Mouse (Mus musculus) forebrain, embryonic 11.5 days (tissue): Measurements from ENCODE around the gene Atn1. TPM values are rescaled to one million over a fixed set of nuclear protein-coding genes. Genes with fewer than 3 reads are reported as not detected.
A peak's percentile ranks its signal among the peaks of the same experiment; 100 is the strongest.

Experiments
- ATAC-seq: fragments of 200-750 bp; cut with Nextera tagmentation; replicated peaks from 2 replicates; pipeline ENCODE4 v1.8.0; 2017; ENCODE audit warnings: moderate TSS enrichment; ENCODE audit not compliant: low FRiP score
- DNase-seq: peaks from one replicate; pipeline ENCODE4 v3.0.0-alpha.2; 2017; ENCODE audit warnings: low spot score
- H3K27ac ChIP-seq: fragments of 300-500 bp; sonication (generic); 2 replicates; pipeline ENCODE4 v1.5.1; 2014; ENCODE audit warnings: low read depth, low read length
- H3K27me3 ChIP-seq: fragments of 300-500 bp; sonication (generic); 2 replicates; pipeline ENCODE4 v1.6.1; 2014; ENCODE audit warnings: mild to moderate bottlenecking, low read length, mixed read lengths; ENCODE audit not compliant: control insufficient read depth, insufficient read depth
- H3K36me3 ChIP-seq: fragments of 300-500 bp; sonication (generic); 2 replicates; pipeline ENCODE4 v1.6.1; 2014; ENCODE audit warnings: mild to moderate bottlenecking, low read length, moderate library complexity, mixed read lengths; ENCODE audit not compliant: control insufficient read depth, insufficient read depth
- H3K4me1 ChIP-seq: fragments of 300-500 bp; sonication (generic); replicated peaks from 2 replicates; pipeline ENCODE4 v1.6.1; 2014; ENCODE audit warnings: low read length, mixed read lengths; ENCODE audit not compliant: control insufficient read depth, insufficient read depth
- H3K4me2 ChIP-seq: fragments of 300-500 bp; sonication (generic); 2 replicates; pipeline ENCODE4 v1.6.1; 2014; ENCODE audit warnings: low read depth, mild to moderate bottlenecking, low read length, moderate library complexity, mixed read lengths; ENCODE audit not compliant: severe bottlenecking
- H3K4me3 ChIP-seq: fragments of 300-500 bp; sonication (generic); 2 replicates; pipeline ENCODE4 v1.5.1; 2014; ENCODE audit warnings: low read depth, low read length
- H3K9ac ChIP-seq: fragments of 300-500 bp; sonication (generic); 2 replicates; pipeline ENCODE4 v1.6.1; 2014; ENCODE audit warnings: low read length
- H3K9me3 ChIP-seq: fragments of 300-500 bp; sonication (generic); 2 replicates; pipeline ENCODE4 v1.6.1; 2016; ENCODE audit warnings: low read length, mixed read lengths; ENCODE audit not compliant: control insufficient read depth
- WGBS: fragments of 180-500 bp; shearing (Covaris S2); extraction: QIAGEN DNeasy Blood & Tissue Kit; methylation state at CpG from one replicate; pipeline ENCODE4 v1.1.7; 2014; 5-methylcytosine and 5-hydroxymethylcytosine counted together
- polyA plus RNA-seq: library from polyadenylated mRNA; unstranded; fragments of >200 nt; fragmentation: Nextera tagmentation; extraction: Ambion mirVana; gene quantifications from 2 replicates; pipeline ENCODE4 v1.2.1, GENCODE M21; 2014

Gene Atn1
- polyA plus RNA-seq, 1 experiment from 2014 or later = 13.9 TPM

- H3K9ac ChIP-seq = no peak overlapping the region
- H3K4me2 ChIP-seq = no peak overlapping the region
- DNase-seq (no peak), ATAC-seq (no peak)
- H3K9me3 ChIP-seq = no peaks in the 10 kb centered on the region
- no peaks in the 10 kb centered on the region for H3K4me1 ChIP-seq
- no peaks in the 10 kb centered on the region for H3K27me3 ChIP-seq
- H3K4me3 ChIP-seq = no peak overlapping the region
- H3K36me3 ChIP-seq = no peaks in the 10 kb centered on the region
- WGBS = 90% methylated on average over 3 of the region's 3 CpGs
- H3K27ac ChIP-seq = no peak overlapping the region
Measured at GRCm38 (mm10) chr6:124791911-124792310, 35.6 kb upstream of the Atn1 start.

GRCm38 (mm10) chr6:124790121-124790520, 33.8 kb upstream of the Atn1 start:
- no peaks in the 10 kb centered on the region for H3K36me3 ChIP-seq
- no peak overlapping the region for H3K4me2 ChIP-seq
- no peak overlapping the region for H3K4me3 ChIP-seq
- H3K4me1 ChIP-seq = no peaks in the 10 kb centered on the region
- DNase-seq (no peak), ATAC-seq (no peak)
- 79% methylated on average over 4 of the region's 4 CpGs for WGBS
- no peak overlapping the region for H3K9ac ChIP-seq
- H3K27me3 ChIP-seq = no peaks in the 10 kb centered on the region
- no peaks in the 10 kb centered on the region for H3K9me3 ChIP-seq
- no peak overlapping the region for H3K27ac ChIP-seq

GRCm38 (mm10) chr6:124789519-124789918, 33.2 kb upstream of the Atn1 start:
- Histone ChIP-seq H3K4me2 (no peak overlapping the region), H3K4me1 (no peaks in the 10 kb centered on the region), H3K4me3 (no peak overlapping the region), H3K9me3 (no peaks in the 10 kb centered on the region), H3K9ac (no peak overlapping the region), H3K36me3 (no peaks in the 10 kb centered on the region), H3K27me3 (no peaks in the 10 kb centered on the region), H3K27ac (no peak overlapping the region)
- 91% methylated on average over 4 of the region's 4 CpGs for WGBS
- DNase-seq (no peak), ATAC-seq (no peak)

GRCm38 (mm10) chr6:124787722-124788121, 31.4 kb upstream of the Atn1 start:
- Histone ChIP-seq H3K9ac (no peak overlapping the region), H3K4me3 (no peak overlapping the region), H3K27ac (no peak overlapping the region), H3K4me2 (no peak overlapping the region), H3K4me1 (no peaks in the 10 kb centered on the region), H3K27me3 (no peaks in the 10 kb centered on the region), H3K36me3 (no peaks in the 10 kb centered on the region), H3K9me3 (no peaks in the 10 kb centered on the region)
- DNase-seq (no peak), ATAC-seq (no peak)
- WGBS = 83% methylated on average over 10 of the region's 10 CpGs

- Histone ChIP-seq H3K27ac (no peak overlapping the region), H3K4me2 (no peak overlapping the region), H3K27me3 (no peaks in the 10 kb centered on the region), H3K9me3 (no peaks in the 10 kb centered on the region), H3K9ac (no peak overlapping the region), H3K4me1 (0 out of 2 replicates have a peak, but pooled peaks cover 3% of the 10 kb centered on the region), H3K36me3 (no peaks in the 10 kb centered on the region), H3K4me3 (no peak overlapping the region)
- DNase-seq = no peak
- WGBS = 59% methylated on average over 8 of the region's 8 CpGs
- ATAC-seq = no peak
Measured at GRCm38 (mm10) chr6:124786756-124787420, 30.6 kb upstream of the Atn1 start.

- Histone ChIP-seq H3K4me1 (peaks cover 7% of the 10 kb centered on the region; the same call in 1 of the 2 replicates), H3K36me3 (no peaks in the 10 kb centered on the region), H3K9me3 (no peaks in the 10 kb centered on the region), H3K4me2 (0 out of 2 replicates have a peak overlapping the region, but pooled peaks have one; percentile 12), H3K27ac (no peak overlapping the region), H3K27me3 (no peaks in the 10 kb centered on the region), H3K4me3 (no peak overlapping the region), H3K9ac (no peak overlapping the region)
- 27% methylated on average over 6 of the region's 6 CpGs for WGBS
- ATAC-seq = peak; percentile 20; the same call in 1 of the 2 replicates
- DNase-seq = peak; percentile 59
Measured at GRCm38 (mm10) chr6:124782436-124782835, 26.1 kb upstream of the Atn1 start.

GRCm38 (mm10) chr6:124780917-124781316, 24.6 kb upstream of the Atn1 start:
- Histone ChIP-seq H3K4me3 (no peak overlapping the region), H3K9ac (no peak overlapping the region), H3K4me2 (no peak overlapping the region), H3K9me3 (no peaks in the 10 kb centered on the region), H3K4me1 (peaks cover 7% of the 10 kb centered on the region; the same call in 1 of the 2 replicates), H3K36me3 (no peaks in the 10 kb centered on the region), H3K27me3 (no peaks in the 10 kb centered on the region), H3K27ac (no peak overlapping the region)
- DNase-seq = no peak
- ATAC-seq = no peak
- WGBS = 85% methylated on average over 7 of the region's 7 CpGs

- peak overlapping the region; percentile 52 for H3K4me2 ChIP-seq
- no peak overlapping the region for H3K27ac ChIP-seq
- ATAC-seq (0 out of 2 replicates have a peak, but pooled peaks have one; percentile 1), DNase-seq (peak; percentile 70)
- peaks cover 7% of the 10 kb centered on the region; the same call in 1 of the 2 replicates for H3K4me1 ChIP-seq
- H3K4me3 ChIP-seq = peak overlapping the region; percentile 32
- peak overlapping the region; percentile 21 for H3K9ac ChIP-seq
- H3K9me3 ChIP-seq = no peaks in the 10 kb centered on the region
- 2% methylated on average over 10 of the region's 10 CpGs for WGBS
- no peaks in the 10 kb centered on the region for H3K27me3 ChIP-seq
- no peaks in the 10 kb centered on the region for H3K36me3 ChIP-seq
Measured at GRCm38 (mm10) chr6:124779984-124780416, 23.7 kb upstream of the Atn1 start.
